32 mouse cellular contexts compared by ENCODE assay signal in the genomic region with DNA sequence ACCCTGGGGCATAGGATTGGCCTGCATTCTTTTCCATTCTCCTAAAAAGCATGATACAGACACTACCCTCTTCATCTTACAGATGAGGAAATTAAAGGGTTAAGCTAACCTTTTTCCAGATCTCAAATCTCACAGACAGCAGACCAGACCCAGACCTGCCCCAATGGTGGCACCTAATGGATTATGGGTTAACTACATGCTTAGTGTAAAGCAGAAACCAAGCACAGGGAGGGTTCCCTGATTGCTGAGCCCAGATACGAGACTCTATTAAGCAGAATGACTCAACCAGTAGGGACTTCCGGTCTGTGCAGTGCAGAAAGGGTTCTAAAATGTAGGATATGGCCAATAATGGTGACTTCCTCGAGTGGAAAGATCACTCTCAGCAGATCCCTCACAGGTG. TPM values are rescaled to one million over a fixed set of nuclear protein-coding genes. Genes with fewer than 3 reads are reported as not detected.
DNase-seq lines count a peak whose midpoint lies in the region; ATAC-seq and TF ChIP-seq lines count a peak whose summit lies in the region.
"Had no signal": no experiment of that assay in that cellular context is flagged by ENCODE, and none has a peak within 500 bp of the region (broad histone marks: within the 10 kb centered on the region; RNA-seq: fewer than 3 reads in every experiment).

No protein-coding gene starts in this region.

- H3K4me1 ChIP-seq in CH12.LX (ENCODE audit: control insufficient read depth in 1 of 2, insufficient read depth in 2 of 2) = peaks cover 2 to 5% of the 10 kb centered on the region in 2 experiments; a peak in 3 of 4 replicates
- H3K4me1 ChIP-seq: intestine, embryonic 15.5 days had no signal

- peak; percentile 46 for DNase-seq in heart, adult 11 months
- no peak for DNase-seq in heart, postnatal 14 days
- DNase-seq in CH12.LX (ENCODE audit: extremely low read depth) = no peak
- DNase-seq in urinary bladder, adult 2 months (ENCODE audit: low spot score) = no peak
- no peak for DNase-seq in adrenal gland, adult 8-10 months
- no peak for DNase-seq in cerebellum, adult 9-10 months
- DNase-seq: adrenal gland, postnatal 10 days; adrenal gland, postnatal 36 days; cerebellum, adult 18-20 months; cerebellum, adult 9-11 months; cerebellum, postnatal 25 days; gastrocnemius, postnatal 10 days; gastrocnemius, postnatal 36 days; heart, adult 18-20 months; heart, postnatal 10 days; heart, postnatal 4 days; kidney, adult 11 months had no signal

- ATAC-seq in common myeloid progenitor, adult 5-6 weeks (replicated peaks; ENCODE audit: low read depth, poor library complexity, severe bottlenecking) = 0 out of 2 replicates have a peak, but pooled peaks have one; percentile 55
- ATAC-seq: CD4-positive, CD25-positive, alpha-beta regulatory T cell, adult 4 months; forebrain, embryonic 13.5 days; forebrain, embryonic 16.5 days; intestine, embryonic 15.5 days had no signal

- peak; percentile 62 for TF ChIP-seq RAD21 in CH12.LX (IDR thresholded peaks at IDR 0.05; ENCODE audit: low read depth, low read length)

- dilution Hi-C loops in CH12.LX (cut with MboI; ENCODE audit: extremely low pct_ligation_motif_present, extremely low pct_unique_long_range_greater_than_20kb, low sequenced_read_pairs) = no loop called here

- H3K4me3 ChIP-seq in CH12.LX (replicated peaks in 1 of 3; ENCODE audit: low read depth in 2 of 3, low read length in 2 of 3, poor library complexity in 1 of 3) = no peak overlapping the region
- H3K4me3 ChIP-seq: forebrain, embryonic 10.5 days; forebrain, embryonic 13.5 days; heart, embryonic 12.5 days; heart, embryonic 15.5 days; hindbrain, embryonic 15.5 days; intestine, embryonic 15.5 days had no signal

- peak overlapping the region; percentile 18; the same call in 1 of the 2 replicates for H3K4me2 ChIP-seq in CH12.LX (ENCODE audit: insufficient read depth, low read depth, poor library complexity, severe bottlenecking)
- H3K4me2 ChIP-seq: forebrain, embryonic 13.5 days; heart, embryonic 12.5 days; heart, embryonic 15.5 days; hindbrain, embryonic 15.5 days; intestine, embryonic 15.5 days had no signal

- H3K27me3 ChIP-seq in CH12.LX (replicated peaks) = no peaks in the 10 kb centered on the region
- H3K27me3 ChIP-seq: forebrain, embryonic 13.5 days; heart, embryonic 15.5 days; hindbrain, embryonic 15.5 days; intestine, embryonic 15.5 days had no signal

- TF ChIP-seq POLR2A in CH12.LX (IDR thresholded peaks at IDR 0.05; ENCODE audit: low read depth, low read length) = no peak

- no peaks in the 10 kb centered on the region for H3K9me3 ChIP-seq in CH12.LX (replicated peaks; ENCODE audit: low read length)
- H3K9me3 ChIP-seq: forebrain, embryonic 10.5 days; forebrain, embryonic 13.5 days; heart, embryonic 12.5 days; heart, embryonic 15.5 days; hindbrain, embryonic 15.5 days; intestine, embryonic 15.5 days had no signal

- H3K27ac ChIP-seq in CH12.LX (ENCODE audit: insufficient read depth, low read depth) = no peak overlapping the region
- H3K27ac ChIP-seq: forebrain, embryonic 10.5 days; forebrain, embryonic 13.5 days; heart, embryonic 15.5 days; hindbrain, embryonic 15.5 days; intestine, embryonic 15.5 days had no signal

- intact Hi-C loops in heart, postnatal 14 days (cut with DNase I) = no loop called here

- TF ChIP-seq CTCF in CH12.LX (conservative IDR thresholded peaks at IDR 0.05 in 1 of 2, IDR thresholded peaks at IDR 0.05 in 1 of 2; ENCODE audit: low read depth in 2 of 2, low read length in 2 of 2) = peak in 1 of 2 experiments; percentile 63; a peak in 2 of 4 replicates

- H3K9ac ChIP-seq in CH12.LX (ENCODE audit: insufficient read depth, low read depth) = no peak overlapping the region
- H3K9ac ChIP-seq: forebrain, embryonic 13.5 days; heart, embryonic 12.5 days; heart, embryonic 15.5 days; hindbrain, embryonic 15.5 days; intestine, embryonic 15.5 days had no signal

- H3K79me2 ChIP-seq in CH12.LX (replicated peaks; ENCODE audit: control insufficient read depth, extremely low read depth, insufficient read depth, poor library complexity, severe bottlenecking) = no peaks in the 10 kb centered on the region

- H3K36me3 ChIP-seq in CH12.LX (replicated peaks in 1 of 2; ENCODE audit: control insufficient read depth in 1 of 2, insufficient read depth in 1 of 2, low read length in 1 of 2) = no peaks in the 10 kb centered on the region
- H3K36me3 ChIP-seq: forebrain, embryonic 10.5 days; heart, embryonic 12.5 days; heart, embryonic 15.5 days; hindbrain, embryonic 15.5 days; intestine, embryonic 15.5 days had no signal

- no peak for TF ChIP-seq EP300 in CH12.LX (IDR thresholded peaks at IDR 0.05; ENCODE audit: low read length)

- in situ Hi-C loops in CH12.LX (cut with MboI; ENCODE audit: low pct_ligation_motif_present, low pct_unique_long_range_greater_than_20kb, low sequenced_read_pairs) = no loop called here

TF ChIP-seq in CH12.LX, 34 proteins besides CTCF, POLR2A, EP300 and RAD21:
- TF ChIP-seq GABPA (IDR thresholded peaks at IDR 0.05; ENCODE audit: insufficient replicate concordance, low read depth, low read length) = no peak
- TF ChIP-seq SMC3 (IDR thresholded peaks at IDR 0.05; ENCODE audit: low read depth, low read length) = peak; percentile 49

RNA-seq across cellular contexts. Expression of a gene that starts 10.6 kb away (rescaled TPM):
- total RNA-seq in heart, postnatal 14 days (2021) = not detected
- not detected in 2 replicates for total RNA-seq in CH12.LX (2012; rRNA removed)
- total RNA-seq in CH12.LX (2014; rRNA removed) = 0.23 TPM in 1 of 2 replicates, not detected in the other
- not detected in 2 replicates for polyA plus RNA-seq in CH12.LX (2012; ENCODE audit: insufficient read length, low read depth)
- total RNA-seq in common myeloid progenitor, adult 5-6 weeks (2017) = not detected in 2 replicates
- 0.09 and 0.11 TPM in 2 replicates for polyA plus RNA-seq in urinary bladder, adult 2 months (2012; rRNA removed)
- total RNA-seq in adrenal gland, adult 8-10 months (2022) = not detected
- total RNA-seq: adrenal gland, postnatal 10 days; adrenal gland, postnatal 36 days; ES-E14; gastrocnemius, adult 18-20 months; gastrocnemius, postnatal 10 days; gastrocnemius, postnatal 36 days; heart, adult 18-20 months; heart, postnatal 10 days; heart, postnatal 4 days had no signal
- polyA plus RNA-seq: C2C12; CD4-positive, CD25-positive, alpha-beta regulatory T cell, adult 4 months; cortical plate, adult 2 months; embryonic facial prominence, embryonic 11.5 days; forebrain, embryonic 10.5 days; forebrain, embryonic 13.5 days; heart, embryonic 15.5 days; hindbrain, embryonic 11.5 days; hindbrain, embryonic 15.5 days; intestine, embryonic 15.5 days had no signal

RNA-seq across cellular contexts. Expression of a gene that starts 59.9 kb away (rescaled TPM):
- 10 to 100 TPM; 30.8 to 44.3 TPM for total RNA-seq in heart, postnatal 14 days (2021)
- total RNA-seq in CH12.LX (2012; rRNA removed) (18.9 and 20.2 TPM in 2 replicates), CH12.LX (2014; rRNA removed) (34.1 and 45.6 TPM in 2 replicates)
- polyA plus RNA-seq in CH12.LX (2012; ENCODE audit: insufficient read length, low read depth) = 24.9 and 26.7 TPM in 2 replicates
- total RNA-seq in common myeloid progenitor, adult 5-6 weeks (2017) = 17.4 and 30.9 TPM in 2 replicates
- polyA plus RNA-seq in urinary bladder, adult 2 months (2012; rRNA removed) = 43.9 and 50.8 TPM in 2 replicates
- 10 to 100 TPM; 35.1 to 58.6 (median 50.5) TPM for total RNA-seq in adrenal gland, adult 8-10 months (2022)
